8 mouse cellular contexts compared by ENCODE assay signal in genomic region chr11:88863904-88864457, GRCm38 (mm10). TPM values are rescaled to one million over a fixed set of nuclear protein-coding genes. Genes with fewer than 3 reads are reported as not detected.
A peak's percentile ranks its signal among the peaks of the same experiment; 100 is the strongest.
DNase-seq lines count a peak whose midpoint lies in the region; ATAC-seq and TF ChIP-seq lines count a peak whose summit lies in the region.

No protein-coding gene starts in this region.

- H3K4me1 ChIP-seq in forebrain, embryonic 15.5 days = peaks cover 24% of the 10 kb centered on the region
- peaks cover 12% of the 10 kb centered on the region for H3K4me1 ChIP-seq in hindbrain, embryonic 16.5 days (ENCODE audit: control insufficient read depth, insufficient read depth, low read depth, low read length)
- H3K4me1 ChIP-seq in liver, embryonic 11.5 days (replicated peaks; ENCODE audit: control insufficient read depth, insufficient read depth, low read length) = peaks cover 6% of the 10 kb centered on the region
- H3K4me1 ChIP-seq in midbrain, postnatal 0 days (ENCODE audit: insufficient read depth, low read length) = peaks cover 4% of the 10 kb centered on the region; the same call in 1 of the 2 replicates

- H3K27me3 ChIP-seq in forebrain, embryonic 15.5 days = no peaks in the 10 kb centered on the region
- H3K27me3 ChIP-seq in hindbrain, embryonic 16.5 days (replicated peaks; ENCODE audit: control insufficient read depth, insufficient read depth, low read length) = no peaks in the 10 kb centered on the region
- peaks cover 3% of the 10 kb centered on the region; the same call in 1 of the 2 replicates for H3K27me3 ChIP-seq in liver, embryonic 11.5 days (replicated peaks; ENCODE audit: control insufficient read depth, insufficient read depth, low read length)
- H3K27me3 ChIP-seq in midbrain, postnatal 0 days (ENCODE audit: insufficient read depth, low read length) = no peaks in the 10 kb centered on the region

- under 1% methylated on average over 49 of the region's 49 CpGs for WGBS in forebrain, embryonic 15.5 days
- WGBS in hindbrain, embryonic 16.5 days = under 1% methylated on average over 44 of the region's 49 CpGs
- under 1% methylated on average over 45 of the region's 49 CpGs for WGBS in liver, embryonic 11.5 days
- WGBS in midbrain, postnatal 0 days = 1% methylated on average over 30 of the region's 49 CpGs

- peak; percentile 76; the same call in 1 of the 2 replicates for ATAC-seq in forebrain, embryonic 15.5 days (replicated peaks)
- ATAC-seq in hindbrain, embryonic 16.5 days = no peak; the same call in 1 of the 2 replicates
- peak; percentile 65 for ATAC-seq in liver, embryonic 11.5 days (replicated peaks; ENCODE audit: low FRiP score)
- no peak; the same call in 1 of the 2 replicates for ATAC-seq in midbrain, postnatal 0 days (ENCODE audit: low FRiP score)

- no peaks in the 10 kb centered on the region for H3K9me3 ChIP-seq in forebrain, embryonic 15.5 days
- H3K9me3 ChIP-seq in hindbrain, embryonic 16.5 days (ENCODE audit: control insufficient read depth, low read length) = no peaks in the 10 kb centered on the region
- H3K9me3 ChIP-seq in liver, embryonic 11.5 days (ENCODE audit: control insufficient read depth, low read length) = no peaks in the 10 kb centered on the region
- no peaks in the 10 kb centered on the region for H3K9me3 ChIP-seq in midbrain, postnatal 0 days (ENCODE audit: low read length)

- TF ChIP-seq CTCF in midbrain, postnatal 0 days (IDR thresholded peaks at IDR 0.05) = no peak

- peak overlapping the region; percentile 61 for H3K9ac ChIP-seq in forebrain, embryonic 15.5 days (replicated peaks)
- H3K9ac ChIP-seq in hindbrain, embryonic 16.5 days (ENCODE audit: low read depth, low read length) = peak overlapping the region; percentile 85
- H3K9ac ChIP-seq in liver, embryonic 11.5 days (ENCODE audit: low read depth, low read length) = peak overlapping the region; percentile 77
- peak overlapping the region; percentile 75 for H3K9ac ChIP-seq in midbrain, postnatal 0 days (replicated peaks; ENCODE audit: low read length, poor library complexity, severe bottlenecking)

- H3K36me3 ChIP-seq in forebrain, embryonic 15.5 days = no peaks in the 10 kb centered on the region
- H3K36me3 ChIP-seq in hindbrain, embryonic 16.5 days (ENCODE audit: control insufficient read depth, insufficient read depth, low read length) = no peaks in the 10 kb centered on the region
- no peaks in the 10 kb centered on the region for H3K36me3 ChIP-seq in liver, embryonic 11.5 days (ENCODE audit: control insufficient read depth, insufficient read depth, low read length)
- no peaks in the 10 kb centered on the region; the same call in 1 of the 2 replicates for H3K36me3 ChIP-seq in midbrain, postnatal 0 days (ENCODE audit: insufficient read depth, low read length)

- peak overlapping the region; percentile 83 for H3K27ac ChIP-seq in forebrain, embryonic 15.5 days (replicated peaks)
- peak overlapping the region; percentile 68 for H3K27ac ChIP-seq in hindbrain, embryonic 16.5 days (ENCODE audit: low read depth, low read length)
- peak overlapping the region; percentile 45 for H3K27ac ChIP-seq in liver, embryonic 11.5 days (ENCODE audit: low read depth, low read length)
- peak overlapping the region; percentile 60 for H3K27ac ChIP-seq in midbrain, postnatal 0 days (ENCODE audit: low read depth, low read length)

- peak; percentile 28 to 44 for DNase-seq in left cerebral cortex, postnatal 25 days (ENCODE audit: low spot score in 2 of 2)
- DNase-seq in left cerebral cortex, postnatal 36 days (ENCODE audit: low spot score in 2 of 2) = no peak
- peak; percentile 83 for DNase-seq in adrenal gland, postnatal 10 days
- peak; percentile 59 for DNase-seq in liver, embryonic 11.5 days (ENCODE audit: low spot score)
- DNase-seq in midbrain, postnatal 0 days (ENCODE audit: low spot score) = peak; percentile 39
- DNase-seq in cerebellum, adult 9-11 months = no peak

- H3K4me2 ChIP-seq in forebrain, embryonic 15.5 days (replicated peaks) = peak overlapping the region; percentile 97
- peak overlapping the region; percentile 88 for H3K4me2 ChIP-seq in hindbrain, embryonic 16.5 days (ENCODE audit: low read length)
- peak overlapping the region; percentile 94 for H3K4me2 ChIP-seq in liver, embryonic 11.5 days
- H3K4me2 ChIP-seq in midbrain, postnatal 0 days (ENCODE audit: low read depth, low read length, poor library complexity, severe bottlenecking) = peak overlapping the region; percentile 98

- H3K4me3 ChIP-seq in forebrain, embryonic 15.5 days = peak overlapping the region; percentile 69
- H3K4me3 ChIP-seq in hindbrain, embryonic 16.5 days (ENCODE audit: low read length) = peak overlapping the region; percentile 63
- peak overlapping the region; percentile 83 for H3K4me3 ChIP-seq in liver, embryonic 11.5 days (ENCODE audit: low read depth, low read length)
- H3K4me3 ChIP-seq in midbrain, postnatal 0 days (ENCODE audit: low read depth, low read length) = peak overlapping the region; percentile 68

- intact Hi-C loops in left cerebral cortex, postnatal 25 days (cut with DNase I) = loop anchor here (5.0 kb wide), 1 partner anchor 93 kb away; the partner anchor contains the start of gene Scpep1
- intact Hi-C loops in left cerebral cortex, postnatal 36 days (cut with DNase I) = no loop called here

RNA-seq across cellular contexts. Expression of gene Akap1, which starts 0.4 kb away (rescaled TPM):
- 10 to 100 TPM; 34.2 to 41.7 TPM for total RNA-seq in left cerebral cortex, postnatal 25 days (2021)
- 10 to 100 TPM; 41.6 to 43.1 TPM for total RNA-seq in left cerebral cortex, postnatal 36 days (2021)
- total RNA-seq in adrenal gland, postnatal 10 days (2021) = 100 to 1,000 TPM; 136 to 196 TPM
- polyA plus RNA-seq in forebrain, embryonic 15.5 days (2015; fragmentation: Nextera tagmentation; extraction: Ambion mirVana) = 30.5 and 34.0 TPM in 2 replicates
- polyA plus RNA-seq in hindbrain, embryonic 16.5 days (2015; fragmentation: Nextera tagmentation; extraction: Ambion mirVana) = 28.5 and 33.2 TPM in 2 replicates
- polyA plus RNA-seq in liver, embryonic 11.5 days (2014; fragmentation: Nextera tagmentation; extraction: Ambion mirVana) = 17.3 and 18.9 TPM in 2 replicates
- total RNA-seq in midbrain, postnatal 0 days (2014; rRNA removed) = 48.2 and 56.6 TPM in 2 replicates
- polyA plus RNA-seq in midbrain, postnatal 0 days (2015; fragmentation: Nextera tagmentation; extraction: Ambion mirVana) = 24.4 and 24.7 TPM in 2 replicates

Comparison
In these comparisons a context has a peak if more than half of its experiments do, and no peak if none do; other contexts are left out.
1. DNase-seq: peak in left cerebral cortex, postnatal 25 days (2 of 2), adrenal gland, postnatal 10 days (single experiment), liver, embryonic 11.5 days (single experiment) and midbrain, postnatal 0 days (single experiment); none in left cerebral cortex, postnatal 36 days (0 of 2) and cerebellum, adult 9-11 months (single experiment).
2. ATAC-seq: peak in forebrain, embryonic 15.5 days (single experiment) and liver, embryonic 11.5 days (single experiment); none in hindbrain, embryonic 16.5 days (single experiment) and midbrain, postnatal 0 days (single experiment).
3. Peak in every context shown above with its lines, with median percentiles within 50 percentile points of each other: H3K27ac ChIP-seq, H3K4me2 ChIP-seq, H3K4me3 ChIP-seq and H3K9ac ChIP-seq.